Mouse (Mus musculus) neural tube, postnatal 0 days (tissue): ENCODE measurements around the gene Zfp280c. TPM values are rescaled to one million over a fixed set of nuclear protein-coding genes. Genes with fewer than 3 reads are reported as not detected.

Experiments used
- microRNA-seq: library from miRNA; unstranded; fragments of <30 nt; microRNA quantifications from one replicate; pipeline ENCODE4, GENCODE M21; 2016
- polyA plus RNA-seq: library from polyadenylated mRNA; unstranded; fragments of >200 nt; fragmentation: Nextera tagmentation; extraction: Ambion mirVana; gene quantifications from 2 replicates; pipeline ENCODE4 v1.2.1, GENCODE M21; 2015

The Zfp280c gene
- polyA plus RNA-seq = 7.6 and 7.8 TPM in 2 replicates

GRCm38 (mm10) chrX:48594099-48594760 is at the start of gene Zfp280c:
Zfp280c (minus strand) TSS chrX:48594504.

DNA sequence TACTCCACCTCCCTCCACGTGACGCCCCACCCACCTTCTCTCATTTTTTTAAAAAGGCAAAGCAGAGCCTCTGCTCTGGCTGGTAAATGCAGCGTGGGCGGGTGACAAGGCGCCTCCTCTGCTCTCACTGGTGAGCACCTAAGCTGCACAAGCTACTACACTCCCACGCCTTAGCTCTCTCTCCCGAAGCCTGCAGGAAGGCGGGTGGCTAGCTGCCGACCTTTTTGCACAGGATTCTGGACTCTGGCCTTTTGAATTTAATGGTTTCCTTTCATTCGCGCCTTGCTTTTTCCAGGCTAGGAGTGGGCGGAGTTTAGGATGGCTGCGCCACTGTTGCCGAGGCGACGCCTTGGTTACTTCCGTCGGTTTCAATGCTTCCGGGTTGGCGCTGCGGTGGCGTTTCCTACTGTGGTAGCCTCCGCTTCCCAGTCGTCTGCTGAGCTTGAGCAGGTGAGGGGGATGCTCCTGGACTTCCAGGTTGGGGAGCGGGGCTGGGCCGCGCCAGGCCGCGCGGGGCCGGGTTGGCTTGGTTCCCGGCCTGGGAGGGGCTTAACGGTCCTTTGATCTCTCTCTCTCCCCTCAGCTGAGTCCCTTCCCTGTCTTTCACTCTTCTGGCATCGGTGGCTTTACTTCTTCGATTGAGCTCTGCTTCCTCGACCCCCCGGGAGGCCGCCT is 29.2 kb upstream of the Zfp280c start, which contains the start of gene Slc25a14:
Gene Slc25a14, plus strand, starts transcription at position 35 of the 675 bp plus-strand sequence.

GRCm38 (mm10) chrX:48518808-48519548 is 75.3 kb downstream of the Zfp280c start, which contains the start of gene Rab33a:
Rab33a (plus strand) TSS chrX:48519285.

DNA sequence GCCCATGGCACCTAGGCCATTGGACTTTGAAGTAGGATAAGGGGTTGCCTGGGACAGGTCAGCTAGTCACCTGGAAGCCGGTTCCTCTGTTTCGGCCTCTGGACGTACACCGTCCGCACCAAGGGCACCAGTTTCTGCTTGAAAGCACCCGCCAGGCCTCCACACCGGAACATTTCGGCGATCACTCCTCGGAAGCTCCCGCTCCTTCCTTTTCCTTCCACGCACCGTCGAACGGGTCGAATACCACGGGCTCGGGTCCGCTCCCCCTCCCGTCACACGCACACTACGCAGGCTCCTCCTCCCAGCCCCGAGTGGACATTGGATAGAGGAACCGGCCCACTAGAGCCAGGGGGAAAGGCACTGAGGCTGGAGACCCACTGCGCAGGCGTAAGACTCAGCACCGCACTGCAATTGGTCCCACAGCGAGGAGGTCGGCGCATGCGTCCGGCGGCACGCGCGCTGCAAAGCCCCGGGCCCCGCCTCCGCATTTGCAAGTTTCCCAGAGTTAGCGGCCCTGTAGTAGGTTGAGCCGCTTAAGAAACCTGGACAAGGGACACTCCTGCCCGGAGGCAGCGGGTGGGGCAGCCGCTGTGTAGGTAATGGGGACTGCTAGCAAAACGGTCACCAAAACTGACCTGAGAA is 81.0 kb downstream of the Zfp280c start, which contains the start of gene Aifm1:
Gene Aifm1, minus strand, starts transcription at position 398 of the 642 bp plus-strand sequence.

Small RNA genes lying within 50 kb of the gene (microRNA-seq; reads per million reads assigned to microRNA genes)
- not detected for gene Gm27828

Other genes with a start within 250 kb of the Zfp280c start
- gene Elf4, start 131.4 kb downstream of the Zfp280c start, polyA plus RNA-seq = 0.41 and 0.54 TPM in 2 replicates
- 30.1 and 31.4 TPM in 2 replicates for gene Aifm1, start 80.9 kb downstream of the Zfp280c start, polyA plus RNA-seq
- 79.6 and 87.4 TPM in 2 replicates for gene Rab33a, start 75.2 kb downstream of the Zfp280c start, polyA plus RNA-seq
- gene Slc25a14, start 28.9 kb upstream of the Zfp280c start, polyA plus RNA-seq = 39.4 and 42.3 TPM in 2 replicates
- 0.26 TPM in 1 of 2 replicates, not detected in the other for gene Gpr119, start 80.0 kb upstream of the Zfp280c start, polyA plus RNA-seq
- gene Rbmx2, start 100.5 kb upstream of the Zfp280c start, polyA plus RNA-seq = 17.9 and 23.3 TPM in 2 replicates